Mouse (Mus musculus): Measurements from ENCODE around the gene Zbtb32. TPM values are rescaled to one million over a fixed set of nuclear protein-coding genes. Genes with fewer than 3 reads are reported as not detected.

Gene Zbtb32
- polyA plus RNA-seq, 1 experiment from 2014 or later: 0.35 TPM

- no peak for ATAC-seq (ENCODE audit: low read depth)
- 89% methylated on average over 9 of the region's 9 CpGs for WGBS
- Histone ChIP-seq H3K27me3 (ENCODE audit: control insufficient read depth, insufficient read depth, low read length) (no peaks in the 10 kb centered on the region), H3K9ac (replicated peaks; ENCODE audit: low read depth, low read length) (no peak overlapping the region), H3K9me3 (ENCODE audit: control insufficient read depth, low read length) (no peaks in the 10 kb centered on the region), H3K27ac (ENCODE audit: low read depth, low read length) (no peak overlapping the region), H3K36me3 (ENCODE audit: control insufficient read depth, insufficient read depth, low read length) (peaks cover 46% of the 10 kb centered on the region), H3K4me3 (ENCODE audit: low read depth, low read length) (no peak overlapping the region), H3K4me2 (ENCODE audit: low read depth, low read length) (no peak overlapping the region), H3K4me1 (ENCODE audit: control insufficient read depth, insufficient read depth, low read length) (peaks cover 7% of the 10 kb centered on the region)
Observed at GRCm38 (mm10) chr7:30566033-30566432, 32.7 kb downstream of the Zbtb32 start.

DNA sequence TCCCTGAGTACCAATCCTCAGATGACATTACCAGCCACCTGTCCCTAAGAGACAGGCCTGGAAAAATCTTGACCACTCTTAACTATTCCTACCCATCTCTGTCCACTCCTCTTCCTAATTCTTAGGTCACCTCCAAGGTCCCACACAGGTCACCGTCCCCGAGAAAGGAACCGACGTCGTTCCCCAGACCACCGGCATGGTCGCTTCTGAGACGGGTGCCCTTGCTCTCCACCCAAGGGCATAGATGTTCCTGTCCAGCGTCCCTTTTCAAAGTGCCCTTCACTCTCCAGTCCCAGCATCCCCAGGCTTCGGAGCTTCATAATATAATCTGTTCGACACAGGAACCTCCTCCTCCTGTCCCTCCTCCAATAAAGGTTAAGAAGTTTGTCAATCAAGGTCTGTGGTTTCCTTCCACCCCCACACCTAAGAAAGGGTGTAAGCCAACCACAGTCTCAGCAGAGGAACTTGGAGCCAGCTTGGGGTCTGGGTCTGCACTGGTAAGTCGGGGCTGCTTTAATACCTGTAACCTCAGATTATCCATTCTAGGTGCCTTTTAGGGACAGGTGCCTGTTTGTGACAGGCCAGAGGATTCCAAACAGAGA lies 33.6 kb downstream of the Zbtb32 start, which contains the start of gene Igflr1:
Gene Igflr1, plus strand, starts transcription at position 458 of the 602 bp plus-strand sequence.
- H3K9me3 ChIP-seq (ENCODE audit: control insufficient read depth, low read length): no peaks in the 10 kb centered on the region
- WGBS: 96% methylated on average over 12 of the region's 12 CpGs
- H3K36me3 ChIP-seq (ENCODE audit: control insufficient read depth, insufficient read depth, low read length): peaks cover 37% of the 10 kb centered on the region
- H3K9ac ChIP-seq (replicated peaks; ENCODE audit: low read depth, low read length): no peak within 1 kb of the TSS
- H3K4me2 ChIP-seq (ENCODE audit: low read depth, low read length): peak within 1 kb of the TSS; percentile 54; the same call in 1 of the 2 replicates
- H3K27ac ChIP-seq (ENCODE audit: low read depth, low read length): no peak within 1 kb of the TSS
- no peak for ATAC-seq (ENCODE audit: low read depth)
- H3K27me3 ChIP-seq (ENCODE audit: control insufficient read depth, insufficient read depth, low read length): no peaks in the 10 kb centered on the region
- no peak within 1 kb of the TSS for H3K4me3 ChIP-seq (ENCODE audit: low read depth, low read length)
- peaks cover 7% of the 10 kb centered on the region for H3K4me1 ChIP-seq (ENCODE audit: control insufficient read depth, insufficient read depth, low read length)

DNA sequence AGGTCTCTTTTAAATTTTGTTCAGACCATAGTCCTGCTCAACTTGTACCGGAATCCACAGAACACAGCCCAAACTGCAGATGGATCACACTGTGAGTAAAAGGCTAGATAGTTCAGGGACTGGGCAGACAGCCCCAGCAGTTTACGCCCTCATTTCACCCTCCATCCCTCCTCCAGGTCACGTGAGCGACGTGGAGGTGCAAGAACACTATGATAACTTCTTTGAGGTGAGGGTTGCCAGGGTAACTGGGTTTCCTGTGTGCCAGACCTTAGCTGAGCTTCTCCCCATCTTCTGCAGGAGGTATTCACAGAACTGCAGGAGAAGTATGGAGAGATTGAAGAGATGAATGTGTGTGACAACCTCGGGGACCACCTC lies 34.8 kb downstream of the Zbtb32 start:
- peak overlapping the region; percentile 90 for H3K27ac ChIP-seq (ENCODE audit: low read depth, low read length)
- no peaks in the 10 kb centered on the region for H3K9me3 ChIP-seq (ENCODE audit: control insufficient read depth, low read length)
- no peak for ATAC-seq (ENCODE audit: low read depth)
- H3K4me1 ChIP-seq (ENCODE audit: control insufficient read depth, insufficient read depth, low read length): peaks cover 7% of the 10 kb centered on the region
- H3K36me3 ChIP-seq (ENCODE audit: control insufficient read depth, insufficient read depth, low read length): peaks cover 26% of the 10 kb centered on the region
- H3K4me2 ChIP-seq (ENCODE audit: low read depth, low read length): peak overlapping the region; percentile 54
- H3K27me3 ChIP-seq (ENCODE audit: control insufficient read depth, insufficient read depth, low read length): no peaks in the 10 kb centered on the region
- WGBS: 20% methylated on average over 6 of the region's 6 CpGs
- H3K4me3 ChIP-seq (ENCODE audit: low read depth, low read length): peak overlapping the region; percentile 78
- no peak overlapping the region; the same call in 1 of the 2 replicates for H3K9ac ChIP-seq (replicated peaks; ENCODE audit: low read depth, low read length)

DNA sequence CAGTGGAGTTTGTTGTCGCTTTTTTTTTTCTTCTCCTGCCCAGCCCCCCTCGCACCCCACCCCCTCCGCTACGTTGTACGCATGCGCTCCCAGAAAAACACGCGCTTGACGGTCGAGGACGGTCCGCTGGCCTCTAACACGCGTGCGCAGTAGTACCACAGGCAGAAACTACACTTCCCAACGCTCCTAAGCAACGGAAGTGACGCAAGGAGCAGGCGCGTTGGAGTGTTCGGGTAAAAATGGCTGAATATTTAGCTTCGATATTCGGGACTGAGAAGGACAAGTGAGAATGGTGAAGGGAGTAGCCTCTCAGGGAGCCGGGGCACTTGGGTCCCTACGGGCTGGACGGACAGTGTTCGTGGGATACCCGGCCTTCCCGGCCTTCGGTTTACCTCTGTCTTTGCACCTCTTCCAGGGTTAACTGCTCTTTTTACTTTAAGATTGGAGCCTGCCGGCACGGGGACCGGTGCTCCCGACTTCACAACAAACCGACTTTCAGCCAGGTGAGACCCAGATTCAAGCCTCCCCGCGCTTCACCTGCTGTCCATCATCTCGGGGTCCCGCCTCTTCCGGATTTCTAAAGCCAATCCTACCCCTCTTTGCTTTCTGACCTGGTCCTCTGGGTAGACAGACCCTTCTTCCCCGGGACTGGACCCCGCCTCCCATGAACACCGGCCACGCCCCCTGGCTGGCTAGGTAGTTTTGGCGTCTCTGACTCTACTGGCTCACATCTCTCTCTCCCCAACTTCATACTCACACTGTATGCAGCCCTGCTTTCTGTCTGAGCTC lies 35.4 kb downstream of the Zbtb32 start, which contains the start of the genes U2af1l4, Gm49396 and Psenen:
Gene U2af1l4, plus strand, starts transcription at position 185 of the 789 bp plus-strand sequence.
Gene Gm49396, plus strand, starts transcription at position 228 of the 789 bp plus-strand sequence.
Gene Psenen, minus strand, starts transcription at position 511 of the 789 bp plus-strand sequence.
- Histone ChIP-seq H3K36me3 (ENCODE audit: control insufficient read depth, insufficient read depth, low read length) (peaks cover 20% of the 10 kb centered on the region), H3K4me1 (ENCODE audit: control insufficient read depth, insufficient read depth, low read length) (peaks cover 12% of the 10 kb centered on the region), H3K4me3 (ENCODE audit: low read depth, low read length) (peak within 1 kb of the TSS; percentile 78), H3K27ac (ENCODE audit: low read depth, low read length) (peak within 1 kb of the TSS; percentile 90), H3K9me3 (ENCODE audit: control insufficient read depth, low read length) (no peaks in the 10 kb centered on the region), H3K9ac (replicated peaks; ENCODE audit: low read depth, low read length) (peak within 1 kb of the TSS; percentile 70), H3K4me2 (ENCODE audit: low read depth, low read length) (peak within 1 kb of the TSS; percentile 69), H3K27me3 (ENCODE audit: control insufficient read depth, insufficient read depth, low read length) (no peaks in the 10 kb centered on the region)
- under 1% methylated on average over 45 of the region's 45 CpGs for WGBS
- peak; percentile 86 for ATAC-seq (ENCODE audit: low read depth)

DNA sequence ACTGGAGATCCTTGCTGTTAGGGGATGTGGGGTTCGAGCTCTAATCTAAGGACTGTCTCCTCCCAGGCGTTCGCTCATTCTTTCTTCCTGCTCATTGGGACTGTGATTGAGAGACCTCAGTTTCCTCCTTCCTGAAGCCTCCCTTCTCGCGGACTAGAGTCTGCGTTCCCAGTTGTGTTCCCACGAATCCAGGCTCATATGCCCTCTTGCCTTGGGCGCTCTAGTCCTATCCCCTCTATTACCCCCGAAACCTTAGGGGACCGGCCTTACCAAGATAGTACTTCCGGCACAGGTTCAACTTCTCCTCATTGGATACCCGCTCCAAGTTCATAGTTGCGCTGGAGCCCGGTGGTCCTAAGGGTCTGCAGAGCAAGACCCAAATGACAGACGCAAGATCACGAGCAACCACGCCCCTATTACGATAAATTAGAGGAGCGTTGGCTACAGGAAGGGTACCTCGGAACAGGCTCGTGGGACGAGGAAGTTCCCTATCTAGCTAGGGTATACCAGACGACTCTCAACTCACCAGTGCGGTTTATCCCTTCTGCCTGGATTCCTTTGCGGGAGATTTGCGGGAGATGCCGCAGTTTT lies 36.1 kb downstream of the Zbtb32 start:
- Histone ChIP-seq H3K4me1 (ENCODE audit: control insufficient read depth, insufficient read depth, low read length) (peaks cover 12% of the 10 kb centered on the region), H3K4me2 (ENCODE audit: low read depth, low read length) (peak overlapping the region; percentile 69), H3K9ac (replicated peaks; ENCODE audit: low read depth, low read length) (peak overlapping the region; percentile 70), H3K36me3 (ENCODE audit: control insufficient read depth, insufficient read depth, low read length) (peaks cover 16% of the 10 kb centered on the region), H3K27me3 (ENCODE audit: control insufficient read depth, insufficient read depth, low read length) (no peaks in the 10 kb centered on the region), H3K4me3 (ENCODE audit: low read depth, low read length) (peak overlapping the region; percentile 78), H3K27ac (ENCODE audit: low read depth, low read length) (0 out of 2 replicates have a peak overlapping the region, but pooled peaks have one; percentile 10), H3K9me3 (ENCODE audit: control insufficient read depth, low read length) (no peaks in the 10 kb centered on the region)
- ATAC-seq (ENCODE audit: low read depth): 0 out of 2 replicates have a peak, but pooled peaks have one; percentile 1
- 1% methylated on average over 27 of the region's 27 CpGs for WGBS

GRCm38 (mm10) chr7:30560296-30560695 lies 38.4 kb downstream of the Zbtb32 start:
- Histone ChIP-seq H3K9me3 (ENCODE audit: control insufficient read depth, low read length) (no peaks in the 10 kb centered on the region), H3K9ac (replicated peaks; ENCODE audit: low read depth, low read length) (no peak overlapping the region), H3K4me2 (ENCODE audit: low read depth, low read length) (peak overlapping the region; percentile 39; the same call in 1 of the 2 replicates), H3K27ac (ENCODE audit: low read depth, low read length) (no peak overlapping the region), H3K36me3 (ENCODE audit: control insufficient read depth, insufficient read depth, low read length) (peaks cover 15% of the 10 kb centered on the region; the same call in 1 of the 2 replicates), H3K4me3 (ENCODE audit: low read depth, low read length) (no peak overlapping the region), H3K27me3 (ENCODE audit: control insufficient read depth, insufficient read depth, low read length) (no peaks in the 10 kb centered on the region), H3K4me1 (ENCODE audit: control insufficient read depth, insufficient read depth, low read length) (peaks cover 12% of the 10 kb centered on the region)
- ATAC-seq (ENCODE audit: low read depth): no peak
- 73% methylated on average over 2 of the region's 2 CpGs for WGBS

- ATAC-seq (ENCODE audit: low read depth): peak; percentile 89
Observed at GRCm38 (mm10) chr7:30559443-30559954, 39.2 kb downstream of the Zbtb32 start, which contains the start of gene Lin37. Gene Lin37 (minus strand): TSS chr7:30559838.

DNA sequence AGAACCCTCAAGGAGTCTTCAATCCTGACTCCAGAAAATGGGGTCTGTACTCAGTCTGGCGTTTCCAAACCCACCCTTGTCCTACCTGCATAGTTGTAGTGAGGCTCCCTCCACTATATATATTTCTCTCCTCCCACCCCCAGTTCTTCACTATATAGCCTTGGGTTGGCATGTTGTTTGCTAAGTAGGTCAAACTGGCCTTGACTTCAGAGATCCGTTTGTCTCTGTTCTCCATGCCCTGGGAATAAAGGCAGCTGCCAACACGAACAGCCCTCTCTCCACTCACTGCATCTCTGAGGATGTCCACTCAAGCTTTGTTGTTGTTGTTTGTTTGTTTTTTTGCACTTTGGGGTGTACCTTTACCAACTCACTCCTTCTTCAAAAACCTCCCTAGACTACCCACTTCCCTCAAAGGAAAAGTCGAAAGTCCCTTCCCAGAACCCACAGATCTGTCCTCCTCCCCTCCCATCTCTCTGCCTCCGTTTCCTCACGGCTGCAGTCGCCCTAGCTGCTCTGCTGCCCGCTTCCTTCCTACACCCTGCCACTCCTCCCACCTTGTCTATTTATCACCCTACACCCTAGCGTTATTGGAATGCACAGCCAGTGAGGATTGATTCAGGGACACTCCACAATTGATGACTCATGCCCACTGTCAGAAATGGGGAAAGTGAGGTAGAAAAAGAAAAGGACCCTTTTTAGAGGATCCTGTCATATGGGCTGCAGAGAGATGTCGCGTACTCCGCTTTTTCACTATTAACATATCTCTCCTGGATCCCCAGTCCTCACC lies 39.9 kb downstream of the Zbtb32 start:
- Histone ChIP-seq H3K4me3 (ENCODE audit: low read depth, low read length) (peak overlapping the region; percentile 52), H3K4me2 (ENCODE audit: low read depth, low read length) (peak overlapping the region; percentile 87), H3K27ac (ENCODE audit: low read depth, low read length) (peak overlapping the region; percentile 16; the same call in 1 of the 2 replicates), H3K27me3 (ENCODE audit: control insufficient read depth, insufficient read depth, low read length) (no peaks in the 10 kb centered on the region), H3K4me1 (ENCODE audit: control insufficient read depth, insufficient read depth, low read length) (peaks cover 6% of the 10 kb centered on the region), H3K9me3 (ENCODE audit: control insufficient read depth, low read length) (no peaks in the 10 kb centered on the region), H3K9ac (replicated peaks; ENCODE audit: low read depth, low read length) (peak overlapping the region; percentile 62), H3K36me3 (ENCODE audit: control insufficient read depth, insufficient read depth, low read length) (peaks cover 27% of the 10 kb centered on the region; the same call in 1 of the 2 replicates)
- ATAC-seq (ENCODE audit: low read depth): no peak; the same call in 1 of the 2 replicates
- 13% methylated on average over 12 of the region's 12 CpGs for WGBS

More at GRCm38 (mm10) chr7:30559443-30559954, 39.2 kb downstream of the Zbtb32 start, which contains the start of gene Lin37:
- Histone ChIP-seq H3K27me3 (ENCODE audit: control insufficient read depth, insufficient read depth, low read length) (no peaks in the 10 kb centered on the region), H3K4me1 (ENCODE audit: control insufficient read depth, insufficient read depth, low read length) (peaks cover 12% of the 10 kb centered on the region), H3K9me3 (ENCODE audit: control insufficient read depth, low read length) (no peaks in the 10 kb centered on the region), H3K36me3 (ENCODE audit: control insufficient read depth, insufficient read depth, low read length) (peaks cover 23% of the 10 kb centered on the region; the same call in 1 of the 2 replicates), H3K27ac (ENCODE audit: low read depth, low read length) (peak within 1 kb of the TSS; percentile 18; the same call in 1 of the 2 replicates), H3K4me2 (ENCODE audit: low read depth, low read length) (peak within 1 kb of the TSS; percentile 87), H3K4me3 (ENCODE audit: low read depth, low read length) (peak within 1 kb of the TSS; percentile 52), H3K9ac (replicated peaks; ENCODE audit: low read depth, low read length) (peak within 1 kb of the TSS; percentile 62)
- WGBS: under 1% methylated on average over 20 of the region's 20 CpGs
